Mouse (Mus musculus): ENCODE measurements around the gene Serpina3k. TPM values are rescaled to one million over a fixed set of nuclear protein-coding genes. Genes with fewer than 3 reads are reported as not detected.
"Not testable (repeated sequence)": the region's sequence is repeated elsewhere in the genome, so short reads cannot be mapped to it uniquely, and the experiment has no call there.

Gene Serpina3k
- 0.06 and 0.07 TPM in 2 replicates for polyA plus RNA-seq (2015; fragmentation: Nextera tagmentation; extraction: Ambion mirVana)

- ATAC-seq; H3K9me3 ChIP-seq (ENCODE audit: low read length); H3K4me2 ChIP-seq (replicated peaks; ENCODE audit: low read depth, low read length); H3K9ac ChIP-seq (replicated peaks; ENCODE audit: low read depth); DNase-seq (ENCODE audit: low spot score); H3K4me3 ChIP-seq (ENCODE audit: low read depth, low read length); H3K4me1 ChIP-seq (ENCODE audit: insufficient read depth, low read depth, low read length); H3K27me3 ChIP-seq (replicated peaks; ENCODE audit: insufficient read depth, low read length); H3K36me3 ChIP-seq (ENCODE audit: insufficient read depth, low read length); H3K27ac ChIP-seq (ENCODE audit: low read length): not testable (repeated sequence)
- WGBS, result 71% methylated on average over 3 of the region's 3 CpGs
These were observed at the start of gene Serpina3k, which contains the start of gene Serpina3m for GRCm38 (mm10) chr12:104338226-104338625. Gene Serpina3k, plus strand, starts transcription at chr12:104338486. Gene Serpina3m, plus strand, starts transcription at chr12:104338486.

GRCm38 (mm10) chr12:104289872-104290271 lies 48.4 kb upstream of the Serpina3k start:
- no peak overlapping the region for H3K9ac ChIP-seq (replicated peaks; ENCODE audit: low read depth)
- no peak overlapping the region for H3K4me3 ChIP-seq (ENCODE audit: low read depth, low read length)
- ATAC-seq (no peak), DNase-seq (ENCODE audit: low spot score) (no peak)
- H3K36me3 ChIP-seq (ENCODE audit: insufficient read depth, low read length), result no peaks in the 10 kb centered on the region
- no peaks in the 10 kb centered on the region for H3K4me1 ChIP-seq (ENCODE audit: insufficient read depth, low read depth, low read length)
- TF ChIP-seq CTCF (IDR thresholded peaks at IDR 0.05) (no peak), EP300 (IDR thresholded peaks at IDR 0.05) (no peak)
- H3K4me2 ChIP-seq (replicated peaks; ENCODE audit: low read depth, low read length), result no peak overlapping the region
- no peaks in the 10 kb centered on the region for H3K9me3 ChIP-seq (ENCODE audit: low read length)
- no peaks in the 10 kb centered on the region for H3K27me3 ChIP-seq (replicated peaks; ENCODE audit: insufficient read depth, low read length)
- H3K27ac ChIP-seq (ENCODE audit: low read length), result no peak overlapping the region
- WGBS, result 29% methylated on average over 4 of the region's 4 CpGs

- Histone ChIP-seq H3K4me3 (ENCODE audit: low read depth, low read length) (no peak overlapping the region), H3K9ac (replicated peaks; ENCODE audit: low read depth) (no peak overlapping the region), H3K9me3 (ENCODE audit: low read length) (no peaks in the 10 kb centered on the region), H3K27ac (ENCODE audit: low read length) (no peak overlapping the region), H3K36me3 (ENCODE audit: insufficient read depth, low read length) (no peaks in the 10 kb centered on the region), H3K27me3 (replicated peaks; ENCODE audit: insufficient read depth, low read length) (no peaks in the 10 kb centered on the region), H3K4me2 (replicated peaks; ENCODE audit: low read depth, low read length) (no peak overlapping the region), H3K4me1 (ENCODE audit: insufficient read depth, low read depth, low read length) (no peaks in the 10 kb centered on the region)
- 80% methylated on average over 2 of the region's 2 CpGs for WGBS
- TF ChIP-seq CTCF (IDR thresholded peaks at IDR 0.05), result no peak
- no peak for TF ChIP-seq EP300 (IDR thresholded peaks at IDR 0.05)
- no peak for DNase-seq (ENCODE audit: low spot score)
- ATAC-seq, result no peak
These were observed 44.3 kb upstream of the Serpina3k start for GRCm38 (mm10) chr12:104293963-104294362.

- no peaks in the 10 kb centered on the region for H3K27me3 ChIP-seq (replicated peaks; ENCODE audit: insufficient read depth, low read length)
- H3K4me2 ChIP-seq (replicated peaks; ENCODE audit: low read depth, low read length), result no peak overlapping the region
- no peaks in the 10 kb centered on the region for H3K9me3 ChIP-seq (ENCODE audit: low read length)
- ATAC-seq, result no peak
- no peak for DNase-seq (ENCODE audit: low spot score)
- H3K36me3 ChIP-seq (ENCODE audit: insufficient read depth, low read length), result no peaks in the 10 kb centered on the region
- no peaks in the 10 kb centered on the region for H3K4me1 ChIP-seq (ENCODE audit: insufficient read depth, low read depth, low read length)
- TF ChIP-seq EP300 (IDR thresholded peaks at IDR 0.05) (no peak), CTCF (IDR thresholded peaks at IDR 0.05) (no peak)
- WGBS, result 82% methylated on average over 2 of the region's 2 CpGs
- H3K27ac ChIP-seq (ENCODE audit: low read length), result no peak overlapping the region
- H3K4me3 ChIP-seq (ENCODE audit: low read depth, low read length), result no peak overlapping the region
- no peak overlapping the region for H3K9ac ChIP-seq (replicated peaks; ENCODE audit: low read depth)
These were observed 40.2 kb upstream of the Serpina3k start for GRCm38 (mm10) chr12:104298049-104298448.

GRCm38 (mm10) chr12:104305991-104306390 lies 32.3 kb upstream of the Serpina3k start:
- Histone ChIP-seq H3K27me3 (replicated peaks; ENCODE audit: insufficient read depth, low read length) (no peaks in the 10 kb centered on the region), H3K4me1 (ENCODE audit: insufficient read depth, low read depth, low read length) (no peaks in the 10 kb centered on the region), H3K9me3 (ENCODE audit: low read length) (no peaks in the 10 kb centered on the region), H3K36me3 (ENCODE audit: insufficient read depth, low read length) (no peaks in the 10 kb centered on the region), H3K4me3 (ENCODE audit: low read depth, low read length) (no peak overlapping the region), H3K4me2 (replicated peaks; ENCODE audit: low read depth, low read length) (no peak overlapping the region), H3K9ac (replicated peaks; ENCODE audit: low read depth) (no peak overlapping the region), H3K27ac (ENCODE audit: low read length) (no peak overlapping the region)
- TF ChIP-seq CTCF (IDR thresholded peaks at IDR 0.05), result no peak
- TF ChIP-seq EP300 (IDR thresholded peaks at IDR 0.05), result no peak
- DNase-seq (ENCODE audit: low spot score), result no peak
- 77% methylated on average over 4 of the region's 4 CpGs for WGBS
- no peak for ATAC-seq

- H3K4me2 ChIP-seq (replicated peaks; ENCODE audit: low read depth, low read length), result no peak within 1 kb of the TSS
- H3K9me3 ChIP-seq (ENCODE audit: low read length), result no peaks in the 10 kb centered on the region
- no peaks in the 10 kb centered on the region for H3K27me3 ChIP-seq (replicated peaks; ENCODE audit: insufficient read depth, low read length)
- no peaks in the 10 kb centered on the region for H3K36me3 ChIP-seq (ENCODE audit: insufficient read depth, low read length)
- DNase-seq (ENCODE audit: low spot score) (no peak), ATAC-seq (no peak)
- H3K9ac ChIP-seq (replicated peaks; ENCODE audit: low read depth), result no peak within 1 kb of the TSS
- TF ChIP-seq EP300 (IDR thresholded peaks at IDR 0.05), result no peak
- TF ChIP-seq CTCF (IDR thresholded peaks at IDR 0.05), result no peak
- H3K4me1 ChIP-seq (ENCODE audit: insufficient read depth, low read depth, low read length), result no peaks in the 10 kb centered on the region
- WGBS, result 76% methylated on average over 1 of the region's 1 CpGs
- no peak within 1 kb of the TSS for H3K27ac ChIP-seq (ENCODE audit: low read length)
- no peak within 1 kb of the TSS for H3K4me3 ChIP-seq (ENCODE audit: low read depth, low read length)
These were observed 24.0 kb upstream of the Serpina3k start, which contains the start of gene Serpina3j for GRCm38 (mm10) chr12:104314253-104314652. Gene Serpina3j, plus strand, starts transcription at chr12:104314553.

GRCm38 (mm10) chr12:104322454-104322853 lies 15.8 kb upstream of the Serpina3k start:
- H3K4me1 ChIP-seq (ENCODE audit: insufficient read depth, low read depth, low read length), result no peaks in the 10 kb centered on the region
- H3K9me3 ChIP-seq (ENCODE audit: low read length), result no peaks in the 10 kb centered on the region
- TF ChIP-seq EP300 (IDR thresholded peaks at IDR 0.05) (no peak), CTCF (IDR thresholded peaks at IDR 0.05) (no peak)
- no peak overlapping the region for H3K4me2 ChIP-seq (replicated peaks; ENCODE audit: low read depth, low read length)
- DNase-seq (ENCODE audit: low spot score) (peak; percentile 50), ATAC-seq (peak; percentile 85)
- no peaks in the 10 kb centered on the region for H3K27me3 ChIP-seq (replicated peaks; ENCODE audit: insufficient read depth, low read length)
- H3K27ac ChIP-seq (ENCODE audit: low read length), result no peak overlapping the region
- H3K9ac ChIP-seq (replicated peaks; ENCODE audit: low read depth), result no peak overlapping the region
- WGBS, result 26% methylated on average over 1 of the region's 1 CpGs
- H3K4me3 ChIP-seq (ENCODE audit: low read depth, low read length), result no peak overlapping the region
- H3K36me3 ChIP-seq (ENCODE audit: insufficient read depth, low read length), result no peaks in the 10 kb centered on the region
